Mouse (Mus musculus): ENCODE results near the gene Slc35e2.
"Not testable (repeated sequence)": the region's sequence is repeated elsewhere in the genome, so short reads cannot be mapped to it uniquely, and the experiment has no call there.

GRCm38 (mm10) chr4:155570315-155570714 lies 30.9 kb upstream of the Slc35e2 start:
- TF ChIP-seq CTCF, EP300 (IDR thresholded peaks at IDR 0.05): not testable (repeated sequence)
